Mouse (Mus musculus) heart, adult 2 months (tissue): Measurements from ENCODE around the gene Irf6.

Experiments
- CTCF ChIP-seq: fragments of 200-600 bp; IDR thresholded peaks from 2 replicates; pipeline ENCODE4 v1.8.1; 2022; ENCODE audit warnings: antibody characterized with exemption, mild to moderate bottlenecking, moderate library complexity
- EP300 ChIP-seq: fragments of 200-500 bp; IDR thresholded peaks from 2 replicates; pipeline ENCODE4 v1.6.1; 2011; ENCODE audit warnings: low read depth, low read length, control low read depth; ENCODE audit not compliant: insufficient read depth
- POLR2A ChIP-seq: fragments of 200-500 bp; IDR thresholded peaks from 2 replicates; pipeline ENCODE4 v1.6.1; 2011; ENCODE audit warnings: mild to moderate bottlenecking, low read depth, low read length, control low read depth; ENCODE audit not compliant: insufficient read depth

GRCm38 (mm10) chr1:193149231-193149630 is 3.7 kb upstream of the Irf6 start:
- TF ChIP-seq CTCF (no peak), POLR2A (no peak), EP300 (no peak)
